Mouse (Mus musculus) Patski (cell line): ENCODE results near the gene Lrrn4cl. TPM values are rescaled to one million over a fixed set of nuclear protein-coding genes. Genes with fewer than 3 reads are reported as not detected.
"Not testable (repeated sequence)": the region's sequence is repeated elsewhere in the genome, so short reads cannot be mapped to it uniquely, and the experiment has no call there.

ENCODE experiments used
- ATAC-seq: fragments of 100-300 bp; one replicate; pipeline ENCODE4 v1.8.0; 2021
- CTCF ChIA-PET: fragments of 350-600 bp; sonication (Branson Sonifier 250); formaldehyde crosslinking; loops from one replicate; lab custom pipeline; 2022; ENCODE audit warnings: inconsistent platforms; lab: Charles Lee
- POLR2A ChIA-PET: fragments of 350-600 bp; sonication (Branson Sonifier 250); formaldehyde crosslinking; loops from one replicate; lab custom pipeline; 2022; ENCODE audit warnings: antibody characterized with exemption, inconsistent platforms; lab: Charles Lee
- DNase-seq: peaks from one replicate; pipeline ENCODE4 v3.0.0-alpha.2; 2011; ENCODE audit warnings: low read depth, low spot score
- H3K27me3 ChIP-seq: fragments of 371-371 bp; one replicate; pipeline ENCODE4 v1.5.1; 2021
- CTCF ChIP-seq: fragments of 100-300 bp; IDR thresholded peaks from one replicate; pipeline ENCODE4 v1.5.1; 2021
- in situ Hi-C: fragments of 300-500 bp; cut with MboI; formaldehyde crosslinking; loops from 3 replicates; pipeline ENCODE4 v1.11.1; 2018; ENCODE audit warnings: low pct_unique_long_range_greater_than_20kb, mixed read lengths
- polyA plus RNA-seq: library from polyadenylated mRNA; unstranded; gene quantifications from one replicate; pipeline ENCODE4 v1.2.3, GENCODE M21; 2021

The Lrrn4cl gene
- polyA plus RNA-seq, 1 experiment from 2014 or later = 0.10 TPM

- POLR2A ChIA-PET = interaction anchor here (0.6 to 2.0 kb wide), 4 partner anchors 8 to 52 kb away, joined by 3 to 6 read pairs (median 4); partner anchors contain the start of gene Uqcc3
- peak; percentile 9 for ATAC-seq
- DNase-seq = peak; percentile 49
- CTCF ChIA-PET = interaction anchor here (1.0 to 1.1 kb wide), 3 partner anchors 12 to 48 kb away, joined by 3 to 4 read pairs (median 3); no protein-coding TSS in a partner anchor
- no peak for TF ChIP-seq CTCF
- H3K27me3 ChIP-seq = no peaks in the 10 kb centered on the region
- in situ Hi-C loops = no loop called here
Measured at GRCm38 (mm10) chr19:8892829-8893766, 42.5 kb downstream of the Lrrn4cl start, which contains the start of gene Ints5. Gene Ints5 (plus strand): TSS chr19:8893005.

GRCm38 (mm10) chr19:8895397-8895960, 44.9 kb downstream of the Lrrn4cl start:
- no peak for TF ChIP-seq CTCF
- ChIA-PET CTCF (no interaction called here), POLR2A (interaction anchor here (0.5 kb wide), 1 partner anchor 124 kb away, joined by 3 read pairs; no protein-coding TSS in a partner anchor)
- in situ Hi-C loops = no loop called here
- H3K27me3 ChIP-seq = no peaks in the 10 kb centered on the region
- no peak for ATAC-seq
- DNase-seq = no peak

DNA sequence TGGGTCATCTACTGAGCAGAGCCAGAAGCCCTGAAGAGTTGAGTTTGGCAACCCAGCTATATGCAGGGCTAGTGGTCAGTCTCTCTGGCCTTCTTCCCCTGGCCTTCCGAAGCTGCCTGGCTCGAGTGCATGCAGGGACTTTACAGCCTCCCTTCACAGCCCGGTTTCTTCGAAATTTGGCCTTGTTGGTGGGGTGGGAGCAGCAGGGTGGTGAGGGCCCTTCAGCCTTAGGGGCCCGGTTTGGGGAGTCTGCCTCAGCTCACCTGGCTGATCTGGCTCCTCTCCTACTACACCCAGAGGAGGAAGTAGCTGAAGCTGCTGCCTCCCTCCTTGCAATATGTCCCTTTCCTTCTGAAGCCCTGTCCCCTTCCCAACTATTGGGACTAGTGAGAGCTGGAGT, 45.7 kb downstream of the Lrrn4cl start:
- DNase-seq, H3K27me3 ChIP-seq, in situ Hi-C loops, CTCF ChIA-PET, ATAC-seq: not testable (repeated sequence)
- POLR2A ChIA-PET = interaction anchor here (0.5 kb wide), 1 partner anchor 125 kb away, joined by 3 read pairs; no protein-coding TSS in a partner anchor

DNA sequence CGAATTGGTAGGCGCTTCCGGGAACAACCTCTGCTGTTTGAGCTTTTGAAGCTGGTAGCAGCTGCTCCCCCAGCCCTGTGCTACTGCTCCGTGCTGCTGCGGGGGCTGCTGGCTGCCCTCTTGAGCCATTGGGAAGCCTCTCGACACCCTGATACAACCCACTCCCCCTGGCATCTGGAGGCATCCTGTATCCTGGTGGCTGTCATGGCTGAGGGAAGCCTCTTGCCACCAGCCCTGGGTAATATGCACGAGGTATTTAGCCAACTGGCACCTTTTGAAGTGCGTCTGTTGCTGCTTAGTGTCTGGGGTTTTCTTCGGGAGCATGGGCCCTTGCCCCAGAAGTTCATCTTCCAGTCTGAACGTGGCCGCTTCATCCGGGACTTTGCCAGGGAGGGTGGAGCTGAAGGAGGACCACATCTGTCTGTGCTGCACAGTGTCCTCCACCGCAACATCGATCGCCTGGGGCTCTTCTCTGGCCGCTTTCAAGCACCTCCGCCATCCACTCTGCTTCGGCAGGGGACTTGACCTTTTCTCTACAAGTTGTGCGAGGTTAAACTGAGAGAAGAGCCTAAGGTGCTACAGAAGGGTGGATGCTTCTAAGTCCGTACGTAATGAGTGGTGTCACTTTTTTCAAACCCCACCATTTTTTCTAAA, 46.8 kb downstream of the Lrrn4cl start:
- DNase-seq, H3K27me3 ChIP-seq, in situ Hi-C loops, CTCF ChIA-PET: not testable (repeated sequence)
- ATAC-seq = peak; percentile 2
- POLR2A ChIA-PET = interaction anchor here (0.6 to 1.0 kb wide), 2 partner anchors 12 to 71 kb away, joined by 3 read pairs; no protein-coding TSS in a partner anchor

GRCm38 (mm10) chr19:8897865-8898495, 47.4 kb downstream of the Lrrn4cl start, which contains the start of gene Ganab:
Gene Ganab (plus strand): TSS chr19:8898071.
- POLR2A ChIA-PET = interaction anchor here (0.5 to 1.0 kb wide), 3 partner anchors 13 to 70 kb away, joined by 3 read pairs; no protein-coding TSS in a partner anchor
- no peaks in the 10 kb centered on the region for H3K27me3 ChIP-seq
- ATAC-seq = peak; percentile 92
- CTCF ChIA-PET = no interaction called here
- DNase-seq = peak; percentile 68
- no peak for TF ChIP-seq CTCF
- in situ Hi-C loops = no loop called here

- CTCF ChIA-PET = no interaction called here
- no peak for ATAC-seq
- no peaks in the 10 kb centered on the region for H3K27me3 ChIP-seq
- DNase-seq = no peak
- in situ Hi-C loops = no loop called here
- POLR2A ChIA-PET = interaction anchor here (1.0 kb wide), 1 partner anchor 69 kb away, joined by 3 read pairs; no protein-coding TSS in a partner anchor
- TF ChIP-seq CTCF = no peak
Measured at GRCm38 (mm10) chr19:8898576-8898975, 48.0 kb downstream of the Lrrn4cl start.

DNA sequence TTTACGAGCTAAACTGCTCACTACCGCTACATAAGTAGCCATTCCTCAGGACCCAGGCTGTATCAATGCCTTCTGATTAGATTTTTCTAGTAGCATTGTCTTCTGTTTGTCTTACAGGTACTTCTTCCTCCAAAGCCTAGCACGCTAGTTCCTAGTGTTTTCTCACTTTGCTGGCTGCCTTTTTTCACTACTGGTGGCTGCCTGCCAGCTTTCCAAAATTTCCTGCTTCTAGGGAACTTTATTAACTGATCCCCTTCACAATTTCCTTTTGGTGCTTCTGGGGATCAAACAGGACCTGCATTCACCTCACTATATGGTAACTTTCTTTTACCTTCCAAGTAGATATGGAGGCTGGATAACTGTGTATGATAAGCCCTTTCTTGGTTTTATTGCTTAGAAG, 48.5 kb downstream of the Lrrn4cl start:
- in situ Hi-C loops = no loop called here
- CTCF ChIA-PET = no interaction called here
- POLR2A ChIA-PET = no interaction called here
- TF ChIP-seq CTCF = no peak
- DNase-seq (no peak), ATAC-seq (no peak)
- no peaks in the 10 kb centered on the region for H3K27me3 ChIP-seq

DNA sequence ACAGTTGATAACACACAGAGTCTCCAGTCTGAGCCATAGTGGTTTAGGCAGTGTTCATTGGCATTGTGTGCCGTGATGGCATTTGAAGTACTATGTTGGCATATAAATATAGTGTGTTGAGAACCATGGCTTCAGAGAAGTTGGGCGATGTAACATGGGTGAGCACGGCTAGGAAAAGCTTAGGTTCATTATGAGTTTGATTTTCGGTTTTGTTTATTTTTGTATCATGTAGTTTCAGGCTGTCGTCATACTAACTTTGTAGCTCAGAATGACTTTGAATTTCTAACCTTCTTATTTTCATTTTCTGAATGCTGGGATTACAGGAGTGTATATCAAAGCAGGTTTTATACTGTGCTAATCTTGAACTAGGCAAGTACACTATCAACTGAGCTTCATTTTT, 52.8 kb downstream of the Lrrn4cl start:
- DNase-seq (no peak), ATAC-seq (no peak)
- ChIA-PET CTCF (interaction anchor here (1.7 kb wide), 1 partner anchor 16 kb away, joined by 5 read pairs; the partner anchor contains the start of gene B3gat3), POLR2A (interaction anchor here (1.2 kb wide), 1 partner anchor 17 kb away, joined by 3 read pairs; the partner anchor contains the start of gene B3gat3)
- H3K27me3 ChIP-seq = no peaks in the 10 kb centered on the region
- TF ChIP-seq CTCF = no peak
- in situ Hi-C loops = no loop called here

Other genes starting within 250 kb of the Lrrn4cl start
- not detected for gene Slc22a6, start 232.7 kb upstream of the Lrrn4cl start, polyA plus RNA-seq
- gene Chrm1, start 187.0 kb upstream of the Lrrn4cl start, polyA plus RNA-seq = 0.01 TPM
- gene Slc3a2, start 127.4 kb upstream of the Lrrn4cl start, polyA plus RNA-seq = 807 TPM
- 64.7 TPM for gene Wdr74, start 114.9 kb upstream of the Lrrn4cl start, polyA plus RNA-seq
- 0.86 TPM for gene 1700092M07Rik, start 110.0 kb upstream of the Lrrn4cl start, polyA plus RNA-seq
- 116 TPM for gene Stx5a, start 109.4 kb upstream of the Lrrn4cl start, polyA plus RNA-seq
- 164 TPM for gene Nxf1, start 93.7 kb upstream of the Lrrn4cl start, polyA plus RNA-seq
- gene Tmem223, start 79.8 kb upstream of the Lrrn4cl start, polyA plus RNA-seq = 74.3 TPM
- gene Tmem179b, start 76.3 kb upstream of the Lrrn4cl start, polyA plus RNA-seq = 58.9 TPM
- gene Taf6l, start 64.4 kb upstream of the Lrrn4cl start, polyA plus RNA-seq = 25.8 TPM
- 148 TPM for gene Polr2g, start 52.2 kb upstream of the Lrrn4cl start, polyA plus RNA-seq
- 5.0 TPM for gene Zbtb3, start 48.2 kb upstream of the Lrrn4cl start, polyA plus RNA-seq
- 51.4 TPM for gene Ttc9c, start 31.4 kb upstream of the Lrrn4cl start, polyA plus RNA-seq
- gene Hnrnpul2, start 30.8 kb upstream of the Lrrn4cl start, polyA plus RNA-seq = 136 TPM
- 3.3 TPM for gene AC129217.1, start 21.0 kb upstream of the Lrrn4cl start, polyA plus RNA-seq
- gene Bscl2, start 13.3 kb upstream of the Lrrn4cl start, polyA plus RNA-seq = 4.1 TPM
- gene Gng3, start 11.6 kb upstream of the Lrrn4cl start, polyA plus RNA-seq = 0.50 TPM
- gene Ubxn1, start 20.7 kb downstream of the Lrrn4cl start, polyA plus RNA-seq = 270 TPM
- gene Uqcc3, start 30.2 kb downstream of the Lrrn4cl start, polyA plus RNA-seq = 50.7 TPM
- gene Lbhd1, start 33.0 kb downstream of the Lrrn4cl start, polyA plus RNA-seq = 15.4 TPM
- gene Gm49403, start 33.2 kb downstream of the Lrrn4cl start, polyA plus RNA-seq = not detected
- 69.6 TPM for gene 1810009A15Rik, start 38.1 kb downstream of the Lrrn4cl start, polyA plus RNA-seq
- 5.9 TPM for gene Gm49416, start 38.2 kb downstream of the Lrrn4cl start, polyA plus RNA-seq
- 31.2 TPM for gene Ints5, start 42.2 kb downstream of the Lrrn4cl start, polyA plus RNA-seq
- gene Ganab, start 47.3 kb downstream of the Lrrn4cl start, polyA plus RNA-seq = 308 TPM
- 53.3 TPM for gene B3gat3, start 69.6 kb downstream of the Lrrn4cl start, polyA plus RNA-seq
- 9.1 TPM for gene Rom1, start 78.6 kb downstream of the Lrrn4cl start, polyA plus RNA-seq
- gene Eml3, start 78.8 kb downstream of the Lrrn4cl start, polyA plus RNA-seq = 56.5 TPM
- gene Mta2, start 91.1 kb downstream of the Lrrn4cl start, polyA plus RNA-seq = 141 TPM
- gene Tut1, start 103.1 kb downstream of the Lrrn4cl start, polyA plus RNA-seq = 24.6 TPM
- 419 TPM for gene Eef1g, start 116.3 kb downstream of the Lrrn4cl start, polyA plus RNA-seq
- gene Ahnak, start 138.5 kb downstream of the Lrrn4cl start, polyA plus RNA-seq = 57.7 TPM
- gene Scgb1a1, start 237.2 kb downstream of the Lrrn4cl start, polyA plus RNA-seq = not detected